Mouse (Mus musculus) ES-Bruce4 (cell line): ENCODE results near the gene Slc35a5.

Source experiments
- EP300 ChIP-seq: IDR thresholded peaks from 2 replicates; pipeline ENCODE4 v1.6.1; 2011; ENCODE audit warnings: low read depth, low read length; ENCODE audit not compliant: insufficient read depth
- POLR2A ChIP-seq: IDR thresholded peaks from one replicate; pipeline ENCODE4 v1.8.1; 2011; ENCODE audit warnings: low read length; ENCODE audit not compliant: insufficient read depth

DNA sequence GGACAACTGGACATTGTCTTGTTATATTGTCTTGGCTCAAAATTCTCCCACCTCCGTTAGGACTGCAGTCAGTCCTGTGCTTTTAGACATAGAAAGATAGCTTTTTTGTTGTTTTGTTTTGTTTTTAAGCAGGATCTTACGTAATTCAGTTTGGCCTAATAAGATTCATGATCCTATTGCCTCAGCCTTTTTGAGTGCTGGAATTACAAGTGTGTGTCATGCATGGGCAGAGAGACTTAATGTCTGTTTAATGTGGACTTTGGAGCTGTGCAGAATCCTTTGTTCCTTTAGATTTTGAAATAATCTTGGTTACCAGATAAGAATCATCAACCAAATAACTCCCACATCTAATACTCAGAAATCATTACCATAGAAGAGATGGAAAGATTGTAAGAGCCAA, 20.0 kb upstream of the Slc35a5 start:
- no peak for TF ChIP-seq POLR2A
- no peak for TF ChIP-seq EP300
